Mouse (Mus musculus) testis, adult 2 months (tissue): Measurements from ENCODE around the gene Cdhr3.

Experiments
- CTCF ChIP-seq: fragments of 200-500 bp; IDR thresholded peaks from 2 replicates; pipeline ENCODE4 v1.5.1; 2012; ENCODE audit warnings: low read depth, mild to moderate bottlenecking, inconsistent platforms, low read length, moderate library complexity; ENCODE audit not compliant: control insufficient read depth, insufficient read depth, insufficient replicate concordance
- POLR2A ChIP-seq: fragments of 200-500 bp; IDR thresholded peaks from 2 replicates; pipeline ENCODE4 v1.6.1; 2012; ENCODE audit warnings: low read depth, mild to moderate bottlenecking, inconsistent platforms, low read length, moderate library complexity; ENCODE audit not compliant: control insufficient read depth

DNA sequence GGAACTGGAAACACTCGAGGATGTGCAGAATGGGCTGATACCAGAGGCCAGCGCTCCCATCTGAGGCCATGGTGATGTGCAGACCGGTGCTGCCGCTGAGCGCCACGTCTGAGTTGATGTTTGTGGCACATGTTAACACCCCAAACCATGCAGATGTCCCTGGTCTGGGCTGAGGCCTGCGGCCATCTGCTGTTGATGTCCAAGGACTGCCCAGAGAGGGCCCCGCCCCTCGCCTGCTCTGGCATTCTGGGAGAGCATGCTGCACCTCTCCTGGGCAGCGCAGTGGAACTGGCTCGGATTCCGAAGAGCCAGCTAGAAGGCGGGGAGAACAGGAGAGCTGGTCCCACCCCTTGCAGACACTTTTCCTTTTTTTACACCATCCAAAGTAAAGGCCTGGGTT, 64.0 kb downstream of the Cdhr3 start:
- TF ChIP-seq POLR2A, result no peak
- TF ChIP-seq CTCF, result no peak
